Mouse (Mus musculus) erythroblast, embryonic 14.5 days (primary cell): Measurements from ENCODE around the gene Fcrlb.

Experiments
- GATA1 ChIP-seq: IDR thresholded peaks from 2 replicates; pipeline ENCODE4 v1.6.1; 2012; ENCODE audit warnings: low read length, inconsistent platforms, mixed read lengths
- TAL1 ChIP-seq: IDR thresholded peaks from 3 replicates; pipeline ENCODE4 v1.6.1; 2012; ENCODE audit warnings: low read length, inconsistent platforms, mixed read lengths

DNA sequence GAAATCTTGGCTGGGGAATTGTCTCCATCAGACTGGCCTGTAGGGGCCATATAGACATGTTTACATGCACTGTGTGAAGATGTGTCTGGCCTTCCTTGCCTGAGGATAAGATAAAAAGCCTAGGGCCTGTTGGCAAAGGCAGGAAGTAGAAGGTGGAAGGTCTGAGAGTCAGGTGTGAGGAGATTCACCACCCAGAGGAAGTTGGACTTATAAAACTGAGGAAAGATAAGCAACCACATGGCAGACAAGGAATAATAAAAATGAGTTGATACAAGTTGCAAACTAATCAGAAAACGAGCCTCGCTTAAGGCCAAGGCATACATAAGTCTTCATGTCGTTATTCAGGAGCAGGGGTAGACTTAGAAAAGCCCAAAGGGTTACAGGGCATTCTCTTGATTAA, 37.1 kb downstream of the Fcrlb start:
- TF ChIP-seq GATA1 (no peak), TAL1 (no peak)
